Mouse (Mus musculus): ENCODE data around the gene Lpo. TPM values are rescaled to one million over a fixed set of nuclear protein-coding genes. Genes with fewer than 3 reads are reported as not detected.

Lpo gene
- polyA plus RNA-seq, 1 experiment from 2014 or later: 2.0 TPM

DNA sequence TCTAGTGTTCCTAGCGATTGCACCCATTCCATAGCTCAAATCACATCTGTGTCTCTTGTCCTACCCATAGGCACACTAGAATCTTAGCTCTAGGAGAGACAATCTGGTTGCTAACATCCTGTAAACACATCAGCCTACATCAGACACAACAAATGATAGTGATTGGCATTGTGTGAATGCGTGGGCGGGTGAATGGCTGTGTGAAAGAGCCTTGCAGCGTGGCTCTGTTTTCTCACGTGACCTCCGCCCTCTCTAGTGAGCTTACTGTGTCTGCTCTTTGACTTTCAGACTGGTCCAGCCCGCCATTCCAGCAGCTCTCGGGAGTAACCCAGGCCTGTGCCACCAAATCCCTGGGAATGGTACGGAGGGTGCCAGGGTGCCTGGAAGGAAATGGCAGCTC, 32.3 kb upstream of the Lpo start:
- Histone ChIP-seq H3K27me3 (ENCODE audit: insufficient read depth, low read length) (no peaks in the 10 kb centered on the region), H3K9me3 (replicated peaks; ENCODE audit: low read length) (no peaks in the 10 kb centered on the region), H3K9ac (ENCODE audit: low read depth, low read length) (no peak overlapping the region), H3K36me3 (ENCODE audit: insufficient read depth, low read length) (peaks cover 47% of the 10 kb centered on the region), H3K4me3 (replicated peaks; ENCODE audit: low read depth, low read length) (no peak overlapping the region), H3K27ac (no peak overlapping the region), H3K4me1 (replicated peaks; ENCODE audit: insufficient read depth, low read length) (no peaks in the 10 kb centered on the region), H3K4me2 (ENCODE audit: low read length) (no peak overlapping the region)
- WGBS: 82% methylated on average over 9 of the region's 9 CpGs
- no peak for ATAC-seq (replicated peaks; ENCODE audit: low FRiP score, low read depth)
- TF ChIP-seq CTCF (IDR thresholded peaks at IDR 0.05; ENCODE audit: low read depth): no peak
- no peak for DNase-seq (ENCODE audit: low spot score)

DNA sequence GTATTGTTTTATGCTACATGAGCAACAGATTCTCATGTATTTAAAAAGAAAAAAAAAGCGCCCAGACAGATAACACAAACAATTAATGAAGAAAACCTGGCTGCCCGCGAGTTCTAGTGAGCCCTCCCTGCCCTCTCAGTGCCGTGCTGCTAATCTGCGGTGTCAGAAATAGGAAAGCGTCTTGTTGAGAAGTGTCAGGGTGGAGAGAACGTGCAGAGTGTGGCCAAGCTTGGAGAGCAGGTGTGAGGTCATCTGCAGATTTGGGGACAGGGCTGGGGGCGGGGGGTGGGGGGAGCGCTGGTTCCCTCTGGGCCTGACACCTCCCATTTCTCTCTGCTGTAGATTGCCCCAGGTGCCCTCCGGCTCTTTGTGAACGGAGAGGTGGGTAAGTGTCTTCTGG, 31.2 kb upstream of the Lpo start:
- Histone ChIP-seq H3K9ac (ENCODE audit: low read depth, low read length) (no peak overlapping the region), H3K4me2 (ENCODE audit: low read length) (no peak overlapping the region), H3K4me1 (replicated peaks; ENCODE audit: insufficient read depth, low read length) (no peaks in the 10 kb centered on the region), H3K36me3 (ENCODE audit: insufficient read depth, low read length) (peaks cover 47% of the 10 kb centered on the region), H3K4me3 (replicated peaks; ENCODE audit: low read depth, low read length) (no peak overlapping the region), H3K9me3 (replicated peaks; ENCODE audit: low read length) (no peaks in the 10 kb centered on the region), H3K27ac (no peak overlapping the region), H3K27me3 (ENCODE audit: insufficient read depth, low read length) (no peaks in the 10 kb centered on the region)
- WGBS: 84% methylated on average over 11 of the region's 11 CpGs
- DNase-seq (ENCODE audit: low spot score) (no peak), ATAC-seq (replicated peaks; ENCODE audit: low FRiP score, low read depth) (no peak)
- TF ChIP-seq CTCF (IDR thresholded peaks at IDR 0.05; ENCODE audit: low read depth): no peak

DNA sequence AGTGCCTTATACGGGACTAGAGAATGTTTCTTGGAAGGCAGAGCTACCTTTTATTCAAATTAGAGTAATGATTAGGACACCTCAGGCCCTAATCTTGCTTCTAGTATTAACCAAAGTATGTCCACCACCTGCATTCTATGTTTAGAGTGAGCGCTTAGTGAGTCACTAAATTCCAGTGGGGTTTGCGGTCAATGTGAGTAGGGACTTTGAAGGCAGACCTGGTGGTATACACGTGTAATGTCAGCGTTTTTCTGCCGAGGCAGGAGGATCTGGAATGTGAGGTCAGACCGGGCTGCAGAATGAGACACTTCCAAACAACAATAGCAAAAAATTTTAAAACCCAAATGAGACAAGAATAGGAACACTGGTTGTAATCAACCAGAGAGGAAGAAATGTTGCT, 26.5 kb upstream of the Lpo start:
- ATAC-seq (replicated peaks; ENCODE audit: low FRiP score, low read depth) (no peak), DNase-seq (ENCODE audit: low spot score) (no peak)
- 89% methylated on average over 7 of the region's 7 CpGs for WGBS
- no peaks in the 10 kb centered on the region for H3K27me3 ChIP-seq (ENCODE audit: insufficient read depth, low read length)
- no peak overlapping the region for H3K9ac ChIP-seq (ENCODE audit: low read depth, low read length)
- H3K36me3 ChIP-seq (ENCODE audit: insufficient read depth, low read length): peaks cover 25% of the 10 kb centered on the region
- no peaks in the 10 kb centered on the region for H3K9me3 ChIP-seq (replicated peaks; ENCODE audit: low read length)
- TF ChIP-seq CTCF (IDR thresholded peaks at IDR 0.05; ENCODE audit: low read depth): no peak
- no peak overlapping the region for H3K4me2 ChIP-seq (ENCODE audit: low read length)
- no peak overlapping the region for H3K27ac ChIP-seq
- H3K4me3 ChIP-seq (replicated peaks; ENCODE audit: low read depth, low read length): no peak overlapping the region
- H3K4me1 ChIP-seq (replicated peaks; ENCODE audit: insufficient read depth, low read length): 0 out of 2 replicates have a peak, but pooled peaks cover 4% of the 10 kb centered on the region

- peak overlapping the region; percentile 83 for H3K4me2 ChIP-seq (ENCODE audit: low read length)
- peaks cover 24% of the 10 kb centered on the region for H3K36me3 ChIP-seq (ENCODE audit: insufficient read depth, low read length)
- no peaks in the 10 kb centered on the region for H3K27me3 ChIP-seq (ENCODE audit: insufficient read depth, low read length)
- H3K9ac ChIP-seq (ENCODE audit: low read depth, low read length): peak overlapping the region; percentile 66
- H3K4me3 ChIP-seq (replicated peaks; ENCODE audit: low read depth, low read length): peak overlapping the region; percentile 68
- no peaks in the 10 kb centered on the region for H3K9me3 ChIP-seq (replicated peaks; ENCODE audit: low read length)
- WGBS: 32% methylated on average over 8 of the region's 8 CpGs
- no peak for TF ChIP-seq CTCF (IDR thresholded peaks at IDR 0.05; ENCODE audit: low read depth)
- ATAC-seq (replicated peaks; ENCODE audit: low FRiP score, low read depth) (no peak), DNase-seq (ENCODE audit: low spot score) (peak; percentile 15)
- peak overlapping the region; percentile 47; the same call in 1 of the 2 replicates for H3K27ac ChIP-seq
- H3K4me1 ChIP-seq (replicated peaks; ENCODE audit: insufficient read depth, low read length): 0 out of 2 replicates have a peak, but pooled peaks cover 4% of the 10 kb centered on the region
Measured at GRCm38 (mm10) chr11:87853597-87853954, 25.5 kb upstream of the Lpo start.

- 0 out of 2 replicates have a peak, but pooled peaks cover 4% of the 10 kb centered on the region for H3K4me1 ChIP-seq (replicated peaks; ENCODE audit: insufficient read depth, low read length)
- ATAC-seq (replicated peaks; ENCODE audit: low FRiP score, low read depth): peak; percentile 93
- WGBS: 3% methylated on average over 40 of the region's 40 CpGs
- peak within 1 kb of the TSS; percentile 47 for H3K27ac ChIP-seq
- H3K9me3 ChIP-seq (replicated peaks; ENCODE audit: low read length): no peaks in the 10 kb centered on the region
- peak; percentile 95 for DNase-seq (ENCODE audit: low spot score)
- no peak for TF ChIP-seq CTCF (IDR thresholded peaks at IDR 0.05; ENCODE audit: low read depth)
- no peaks in the 10 kb centered on the region for H3K27me3 ChIP-seq (ENCODE audit: insufficient read depth, low read length)
- peak within 1 kb of the TSS; percentile 68 for H3K4me3 ChIP-seq (replicated peaks; ENCODE audit: low read depth, low read length)
- peak within 1 kb of the TSS; percentile 66 for H3K9ac ChIP-seq (ENCODE audit: low read depth, low read length)
- H3K4me2 ChIP-seq (ENCODE audit: low read length): peak within 1 kb of the TSS; percentile 83
- peaks cover 17% of the 10 kb centered on the region; the same call in 1 of the 2 replicates for H3K36me3 ChIP-seq (ENCODE audit: insufficient read depth, low read length)
Measured at GRCm38 (mm10) chr11:87852690-87853596, 24.9 kb upstream of the Lpo start, which contains the start of gene Mks1. Mks1 (plus strand) TSS chr11:87853215.

- no peak for ATAC-seq (replicated peaks; ENCODE audit: low FRiP score, low read depth)
- Histone ChIP-seq H3K36me3 (ENCODE audit: insufficient read depth, low read length) (no peaks in the 10 kb centered on the region), H3K9ac (ENCODE audit: low read depth, low read length) (no peak overlapping the region)
Measured at GRCm38 (mm10) chr11:87847884-87848283, 19.8 kb upstream of the Lpo start.

More at GRCm38 (mm10) chr11:87847884-87848283, 19.8 kb upstream of the Lpo start:
- Histone ChIP-seq H3K9me3 (replicated peaks; ENCODE audit: low read length) (no peaks in the 10 kb centered on the region), H3K4me1 (replicated peaks; ENCODE audit: insufficient read depth, low read length) (no peaks in the 10 kb centered on the region), H3K4me2 (ENCODE audit: low read length) (no peak overlapping the region), H3K4me3 (replicated peaks; ENCODE audit: low read depth, low read length) (no peak overlapping the region), H3K27ac (no peak overlapping the region), H3K27me3 (ENCODE audit: insufficient read depth, low read length) (no peaks in the 10 kb centered on the region)
- DNase-seq (ENCODE audit: low spot score): no peak
- TF ChIP-seq CTCF (IDR thresholded peaks at IDR 0.05; ENCODE audit: low read depth): no peak
- WGBS: 67% methylated on average over 6 of the region's 6 CpGs

All from kidney, postnatal 0 days (tissue).